Mouse (Mus musculus): ENCODE results near the gene Crtc1.

- TF ChIP-seq CTCF (IDR thresholded peaks at IDR 0.05; ENCODE audit: low read depth) (no peak), EP300 (IDR thresholded peaks at IDR 0.05; ENCODE audit: low read depth) (no peak)
These were observed 6.3 kb downstream of the Crtc1 start for GRCm38 (mm10) chr8:70432991-70433536.

Measured in liver, embryonic 14.5 days (tissue).